Mouse (Mus musculus): ENCODE measurements around the gene Ankrd55.

DNA sequence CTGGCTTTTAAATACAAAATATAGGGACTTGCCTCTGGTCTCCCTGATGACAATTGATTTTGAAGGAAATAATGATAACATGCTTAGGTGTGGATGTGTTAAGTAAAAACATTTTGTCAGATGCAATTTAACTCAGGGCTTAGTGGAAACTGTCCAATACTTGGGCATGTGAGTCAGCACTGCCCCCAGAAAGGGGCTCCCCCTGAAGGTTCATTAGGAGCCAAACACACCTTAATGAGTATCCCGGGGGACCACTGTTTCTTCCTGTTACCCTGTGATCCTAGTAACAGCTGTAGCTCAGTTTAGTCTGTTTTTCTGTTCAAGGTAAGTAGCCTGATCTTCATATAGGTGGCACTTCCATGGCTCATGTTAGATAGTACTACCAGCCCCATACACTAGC lies 102.0 kb downstream of the Ankrd55 start:
- no peak for TF ChIP-seq CEBPB (IDR thresholded peaks at IDR 0.05; ENCODE audit: low read depth)
- TF ChIP-seq CTCF (IDR thresholded peaks at IDR 0.05; ENCODE audit: control insufficient read depth, insufficient read depth, insufficient read length), result no peak
- TF ChIP-seq MYOD1 (IDR thresholded peaks at IDR 0.05; ENCODE audit: control insufficient read depth, insufficient read length, low read depth), result no peak
- no peak for TF ChIP-seq FOSL1 (IDR thresholded peaks at IDR 0.05; ENCODE audit: insufficient read depth, low read length, poor library complexity, severe bottlenecking)
